Mouse (Mus musculus) liver, adult 2 months (tissue): ENCODE measurements around the gene Bex2. TPM values are rescaled to one million over a fixed set of nuclear protein-coding genes. Genes with fewer than 3 reads are reported as not detected.
"Not testable (repeated sequence)": the region's sequence is repeated elsewhere in the genome, so short reads cannot be mapped to it uniquely, and the experiment has no call there.

ENCODE experiments used
- DNase-seq: peaks from one replicate; pipeline ENCODE4 v3.0.0-alpha.2; 2011; ENCODE audit warnings: low read depth, low spot score; ENCODE audit errors: extremely low read depth
- H3K27ac ChIP-seq: fragments of 200-500 bp; replicated peaks from 2 replicates; pipeline ENCODE4 v1.5.1; 2012; ENCODE audit warnings: low read depth, mild to moderate bottlenecking, control low read depth, inconsistent platforms, low read length; ENCODE audit not compliant: insufficient read depth
- H3K27me3 ChIP-seq: fragments of 200-500 bp; 2 replicates; pipeline ENCODE4 v1.6.1; 2012; ENCODE audit warnings: mild to moderate bottlenecking, moderate library complexity, low read length, inconsistent platforms; ENCODE audit not compliant: control insufficient read depth, insufficient read depth
- H3K36me3 ChIP-seq: fragments of 200-500 bp; 2 replicates; pipeline ENCODE4 v1.6.1; 2012; ENCODE audit warnings: low read length, inconsistent platforms; ENCODE audit not compliant: control insufficient read depth, insufficient read depth
- H3K4me1 ChIP-seq: fragments of 200-500 bp; 2 replicates; pipeline ENCODE4 v1.6.1; 2011; ENCODE audit warnings: low read length; ENCODE audit not compliant: control insufficient read depth, insufficient read depth
- H3K4me3 ChIP-seq: fragments of 200-500 bp; 2 replicates; pipeline ENCODE4 v1.5.1; 2011; ENCODE audit warnings: low read depth, mild to moderate bottlenecking, control low read depth, low read length, moderate library complexity; ENCODE audit not compliant: insufficient read depth
- H3K79me2 ChIP-seq: fragments of 200-500 bp; 2 replicates; pipeline ENCODE4 v1.6.1; 2012; ENCODE audit warnings: inconsistent platforms, mild to moderate bottlenecking, low read length, moderate library complexity; ENCODE audit not compliant: control insufficient read depth, insufficient read depth
- H3K9ac ChIP-seq: fragments of 200-500 bp; 2 replicates; pipeline ENCODE4 v1.6.1; 2012; ENCODE audit warnings: low read depth, mild to moderate bottlenecking, control low read depth, inconsistent platforms, low read length
- CTCF ChIP-seq: fragments of 200-500 bp; IDR thresholded peaks from 2 replicates; pipeline ENCODE4 v1.5.1; 2011; ENCODE audit warnings: low read depth, low read length, control low read depth
- POLR2A ChIP-seq: fragments of 200-500 bp; IDR thresholded peaks from 2 replicates; pipeline ENCODE4 v1.6.1; 2011; ENCODE audit warnings: low read length, control low read depth; ENCODE audit not compliant: insufficient read depth; ENCODE audit errors: extremely low read depth
- WGBS: fragments of 180-500 bp; shearing (Covaris S2); methylation state at CpG from one replicate; pipeline ENCODE4 v1.1.7; 2018; 5-methylcytosine and 5-hydroxymethylcytosine counted together
- polyA plus RNA-seq: library from polyadenylated mRNA; depleted of rRNA; stranded (reverse); fragments of >200 nt; gene quantifications from 2 replicates; pipeline ENCODE4 v1.2.3, GENCODE M21; 2012; rRNA removed
- total RNA-seq: library from RNA; depleted of rRNA; stranded (reverse); fragments of >200 nt; gene quantifications from 2 replicates; pipeline ENCODE4 v1.2.3, GENCODE M21; 2014; rRNA removed

The Bex2 gene
- total and polyA plus RNA-seq, 2 experiments = 0.13 TPM; not detected in 1

DNA sequence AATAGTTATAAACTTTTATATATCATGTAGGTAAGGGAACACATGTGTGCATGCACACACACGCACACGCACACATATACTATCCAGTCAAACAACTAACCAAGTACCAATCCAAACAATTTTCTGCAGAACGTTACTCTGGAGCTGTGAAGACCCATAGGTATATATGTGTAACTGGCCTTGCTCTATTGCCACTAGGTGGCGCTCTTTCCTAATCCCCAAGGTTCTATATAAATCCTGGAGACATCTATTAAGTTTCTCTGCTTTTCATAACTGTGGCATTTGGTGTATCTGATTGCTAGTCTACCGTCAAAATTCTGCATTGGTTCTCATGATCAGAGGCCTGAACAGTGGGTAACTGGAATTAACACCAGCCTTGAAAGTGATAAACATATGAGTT lies 20.5 kb downstream of the Bex2 start:
- Histone ChIP-seq H3K4me1 (no peaks in the 10 kb centered on the region), H3K27me3 (no peaks in the 10 kb centered on the region), H3K27ac (no peak overlapping the region), H3K36me3 (no peaks in the 10 kb centered on the region), H3K9ac (no peak overlapping the region), H3K4me3 (no peak overlapping the region), H3K79me2 (no peaks in the 10 kb centered on the region)
- TF ChIP-seq CTCF (peak; percentile 16; the same call in 1 of the 2 replicates), POLR2A (no peak)
- WGBS = 0% methylated on average over 5 of the region's 5 CpGs
- peak; percentile 42 for DNase-seq

DNA sequence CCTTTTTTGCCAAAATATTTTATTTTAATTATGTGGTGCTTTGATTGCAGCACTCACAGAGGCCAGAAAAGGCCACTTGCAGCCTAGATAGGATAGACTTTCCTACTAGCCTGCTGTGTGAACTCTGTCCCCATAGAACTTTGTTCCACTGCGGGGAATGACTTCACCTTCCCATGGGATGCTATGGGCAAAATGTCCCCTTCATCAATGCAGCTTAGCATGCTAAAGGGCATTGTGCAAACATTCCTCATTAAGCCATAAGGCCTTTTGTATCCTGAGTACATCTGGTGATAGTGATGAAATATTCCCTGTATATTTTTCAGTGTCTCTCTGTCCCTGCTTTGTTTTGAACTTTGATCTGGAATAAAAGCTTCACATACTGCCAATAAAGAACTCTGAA lies 24.3 kb downstream of the Bex2 start:
- no peaks in the 10 kb centered on the region for H3K4me1 ChIP-seq
- no peak overlapping the region for H3K9ac ChIP-seq
- no peaks in the 10 kb centered on the region for H3K36me3 ChIP-seq
- no peak overlapping the region for H3K4me3 ChIP-seq
- no peak overlapping the region for H3K27ac ChIP-seq
- H3K79me2 ChIP-seq = no peaks in the 10 kb centered on the region
- TF ChIP-seq POLR2A = no peak
- no peak for DNase-seq
- H3K27me3 ChIP-seq = no peaks in the 10 kb centered on the region
- 35% methylated on average over 1 of the region's 1 CpGs for WGBS

DNA sequence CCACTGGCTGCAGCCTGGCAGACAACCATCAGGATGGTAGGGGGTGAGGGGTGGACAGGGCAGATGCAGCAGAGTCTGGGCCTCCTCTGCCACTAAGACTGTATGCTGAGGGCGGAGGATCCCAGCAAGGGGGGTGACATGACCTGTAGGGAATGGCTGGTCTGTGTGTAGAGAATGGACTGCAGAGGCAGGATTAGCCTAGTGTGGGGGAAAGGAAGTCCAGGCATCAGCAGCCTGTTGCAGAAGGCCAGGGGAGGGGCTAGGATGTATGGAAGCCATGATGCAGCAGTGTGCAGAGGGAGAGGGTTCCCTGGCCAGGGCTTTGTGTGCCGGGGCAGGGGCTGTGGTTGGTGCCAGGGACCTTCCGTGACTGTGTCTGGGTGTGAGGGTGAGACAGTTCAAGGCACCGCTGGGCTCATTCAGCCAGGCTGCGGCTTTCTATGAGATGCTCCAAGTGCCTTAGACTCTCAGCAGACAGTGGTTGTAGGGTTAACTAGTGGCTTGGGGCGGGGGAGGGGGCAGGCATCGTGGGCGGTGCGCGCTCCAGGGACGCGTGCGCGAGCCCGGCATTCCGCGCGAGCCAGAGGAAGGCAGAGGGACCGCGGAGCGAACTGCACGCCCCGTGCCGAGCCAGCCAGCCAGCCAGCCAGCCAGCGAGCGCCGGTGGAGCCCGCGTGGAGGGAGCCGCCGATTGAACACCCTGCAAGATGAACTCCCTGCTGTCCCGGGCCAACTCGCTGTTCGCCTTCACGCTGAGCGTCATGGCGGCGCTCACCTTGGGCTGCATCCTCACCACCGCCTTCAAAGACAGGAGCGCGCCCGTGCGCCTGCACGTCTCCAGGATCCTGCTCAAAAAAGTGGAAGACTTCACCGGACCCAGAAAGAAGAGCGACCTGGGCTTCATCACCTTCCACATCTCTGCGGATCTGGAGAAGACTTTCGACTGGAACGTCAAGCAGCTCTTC lies 35.0 kb downstream of the Bex2 start, which contains the start of gene Arxes1:
Gene Arxes1 (plus strand): TSS at position 569 of the 965 bp plus-strand sequence.
- H3K27ac ChIP-seq, H3K9ac ChIP-seq, H3K27me3 ChIP-seq, DNase-seq, H3K4me1 ChIP-seq, H3K79me2 ChIP-seq, H3K36me3 ChIP-seq, H3K4me3 ChIP-seq: not testable (repeated sequence)
- WGBS = 12% methylated on average over 7 of the region's 49 CpGs

DNA sequence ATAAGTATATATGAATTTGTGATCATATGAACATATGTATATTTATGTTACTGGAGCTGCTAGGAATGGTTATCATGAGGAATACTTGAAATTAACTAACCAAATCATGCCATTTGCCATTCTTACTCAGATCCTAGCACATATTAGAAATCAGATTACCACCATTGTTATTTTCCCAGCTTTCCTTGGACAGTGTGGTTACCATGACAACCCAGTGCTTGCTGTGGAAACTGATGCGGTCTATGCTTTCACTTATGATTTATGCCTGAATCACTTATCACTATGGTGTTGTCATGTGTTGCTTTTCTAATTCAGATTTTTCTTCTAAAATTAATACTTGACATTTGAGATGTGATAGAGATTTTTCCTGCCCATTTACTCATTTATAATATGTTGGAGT lies 37.7 kb downstream of the Bex2 start:
- no peak overlapping the region for H3K27ac ChIP-seq
- no peak overlapping the region for H3K4me3 ChIP-seq
- H3K36me3 ChIP-seq = no peaks in the 10 kb centered on the region
- no peak for DNase-seq
- WGBS = 79% methylated on average over 1 of the region's 1 CpGs
- TF ChIP-seq CTCF = no peak
- TF ChIP-seq POLR2A = no peak
- H3K9ac ChIP-seq = no peak overlapping the region
- H3K79me2 ChIP-seq = no peaks in the 10 kb centered on the region
- H3K27me3 ChIP-seq = no peaks in the 10 kb centered on the region
- H3K4me1 ChIP-seq = no peaks in the 10 kb centered on the region

Other genes starting within 250 kb of the Bex2 start
- gene Gprasp2, start 229.2 kb downstream of the Bex2 start, total RNA-seq = 0.09 and 0.34 TPM in 2 replicates
- 0.16 and 0.17 TPM in 2 replicates for gene Gprasp2, start 229.2 kb downstream of the Bex2 start, polyA plus RNA-seq
- gene Arxes2, start 74.4 kb downstream of the Bex2 start, total RNA-seq = 0.09 and 0.20 TPM in 2 replicates
- gene Arxes2, start 74.4 kb downstream of the Bex2 start, polyA plus RNA-seq = 0.09 TPM in 1 of 2 replicates, not detected in the other
- gene Arxes1, start 34.9 kb downstream of the Bex2 start, total RNA-seq = not detected in 2 replicates
- not detected in 2 replicates for gene Arxes1, start 34.9 kb downstream of the Bex2 start, polyA plus RNA-seq
- gene Nxf3, start 17.0 kb upstream of the Bex2 start, total RNA-seq = not detected in 2 replicates
- gene Nxf3, start 17.0 kb upstream of the Bex2 start, polyA plus RNA-seq = not detected in 2 replicates
- gene Bex4, start 70.8 kb upstream of the Bex2 start, total RNA-seq = 0.37 and 0.67 TPM in 2 replicates
- gene Bex4, start 70.8 kb upstream of the Bex2 start, polyA plus RNA-seq = 0.15 and 0.32 TPM in 2 replicates
- 19.1 and 31.2 TPM in 2 replicates for gene Tceal8, start 104.1 kb upstream of the Bex2 start, total RNA-seq
- gene Tceal8, start 104.1 kb upstream of the Bex2 start, polyA plus RNA-seq = 3.1 and 5.1 TPM in 2 replicates
- gene Tceal5, start 135.6 kb upstream of the Bex2 start, total RNA-seq = 0.18 TPM in 1 of 2 replicates, not detected in the other
- not detected in 2 replicates for gene Tceal5, start 135.6 kb upstream of the Bex2 start, polyA plus RNA-seq
- not detected in 2 replicates for gene Tceal7, start 146.5 kb upstream of the Bex2 start, total RNA-seq
- gene Tceal7, start 146.5 kb upstream of the Bex2 start, polyA plus RNA-seq = not detected in 2 replicates
- not detected in 2 replicates for gene Bex1, start 147.3 kb upstream of the Bex2 start, total RNA-seq
- 0.40 TPM in 1 of 2 replicates, not detected in the other for gene Bex1, start 147.3 kb upstream of the Bex2 start, polyA plus RNA-seq
- gene Tceal9, start 176.8 kb upstream of the Bex2 start, total RNA-seq = 30.7 and 32.4 TPM in 2 replicates
- 3.1 and 3.9 TPM in 2 replicates for gene Tceal9, start 176.8 kb upstream of the Bex2 start, polyA plus RNA-seq
- 1.2 and 1.5 TPM in 2 replicates for gene Bex3, start 202.0 kb upstream of the Bex2 start, total RNA-seq
- 1.4 and 1.9 TPM in 2 replicates for gene Bex3, start 202.0 kb upstream of the Bex2 start, polyA plus RNA-seq